Comparison of ENCODE assay signal across 16 mouse cellular contexts in genomic region chr6:47974599-47974998, GRCm38 (mm10). TPM values are rescaled to one million over a fixed set of nuclear protein-coding genes. Genes with fewer than 3 reads are reported as not detected.
DNase-seq lines count a peak whose midpoint lies in the region; ATAC-seq and TF ChIP-seq lines count a peak whose summit lies in the region.
"Had no signal": no experiment of that assay in that cellular context is flagged by ENCODE, and none has a peak within 500 bp of the region (broad histone marks: within the 10 kb centered on the region; RNA-seq: fewer than 3 reads in every experiment).

No protein-coding gene starts in this region.

- TF ChIP-seq POLR2A in heart, adult 2 months (IDR thresholded peaks at IDR 0.05; ENCODE audit: insufficient read depth, low read depth, low read length), result no peak

- no peak for ATAC-seq in forebrain, embryonic 13.5 days
- ATAC-seq: activated CD4-positive, CD25-positive, alpha-beta regulatory T cell, adult 4 months; hindbrain, embryonic 16.5 days had no signal

- peak; percentile 39 for TF ChIP-seq CTCF in heart, adult 2 months (IDR thresholded peaks at IDR 0.05)

- no peak overlapping the region for H3K27ac ChIP-seq in heart, adult 2 months
- no peak overlapping the region for H3K27ac ChIP-seq in forebrain, embryonic 13.5 days
- H3K27ac ChIP-seq: limb, embryonic 12.5 days; neural tube, embryonic 13.5 days had no signal

- H3K4me3 ChIP-seq in heart, adult 2 months, result no peak overlapping the region
- H3K4me3 ChIP-seq in forebrain, embryonic 13.5 days, result no peak overlapping the region
- H3K4me3 ChIP-seq: heart, embryonic 12.5 days; limb, embryonic 12.5 days; neural tube, embryonic 13.5 days had no signal

- intact Hi-C loops in heart, adult 2 months (cut with DNase I), result no loop called here
- intact Hi-C loops in heart, postnatal 14 days (cut with DNase I), result no loop called here

- H3K36me3 ChIP-seq in heart, adult 2 months (ENCODE audit: control insufficient read depth, insufficient read depth, low read length), result no peaks in the 10 kb centered on the region
- H3K36me3 ChIP-seq in forebrain, embryonic 13.5 days (ENCODE audit: poor library complexity, severe bottlenecking), result no peaks in the 10 kb centered on the region
- H3K36me3 ChIP-seq: heart, embryonic 12.5 days; limb, embryonic 12.5 days; neural tube, embryonic 13.5 days had no signal

- H3K27me3 ChIP-seq in heart, adult 2 months (ENCODE audit: control insufficient read depth, insufficient read depth, low read length), result peaks cover 3% of the 10 kb centered on the region; the same call in 1 of the 2 replicates
- no peaks in the 10 kb centered on the region for H3K27me3 ChIP-seq in forebrain, embryonic 13.5 days
- H3K27me3 ChIP-seq: limb, embryonic 12.5 days; neural tube, embryonic 13.5 days had no signal

- DNase-seq in heart, adult 2 months, result no peak
- DNase-seq in heart, postnatal 14 days, result no peak
- DNase-seq in retina, embryonic 14.5 days (ENCODE audit: low spot score), result peak; percentile 6
- DNase-seq in retina, postnatal 1 day, result no peak
- DNase-seq in ZHBTc4 (ENCODE audit: low read depth, low spot score), result peak; percentile 43
- DNase-seq in thymus, postnatal 25 days, result peak; percentile 20
- no peak for DNase-seq in cerebellum, postnatal 14 days
- DNase-seq: cerebellum, adult 8-10 months; lung, postnatal 14 days; midbrain, embryonic 14.5 days had no signal

- H3K4me2 ChIP-seq in forebrain, embryonic 13.5 days, result no peak overlapping the region
- H3K4me2 ChIP-seq: heart, embryonic 12.5 days; limb, embryonic 12.5 days; neural tube, embryonic 13.5 days had no signal

- no peaks in the 10 kb centered on the region for H3K79me2 ChIP-seq in heart, adult 2 months (replicated peaks; ENCODE audit: control insufficient read depth, insufficient read depth, low read length)

- H3K9ac ChIP-seq in heart, adult 2 months (ENCODE audit: low read depth, low read length), result no peak overlapping the region
- no peak overlapping the region for H3K9ac ChIP-seq in forebrain, embryonic 13.5 days
- H3K9ac ChIP-seq: heart, embryonic 12.5 days; limb, embryonic 12.5 days; neural tube, embryonic 13.5 days had no signal

- no peak for TF ChIP-seq EP300 in heart, adult 2 months (IDR thresholded peaks at IDR 0.05; ENCODE audit: insufficient read depth, low read depth, low read length)

- WGBS in heart, adult 2 months, result 87% methylated on average over 1 of the region's 1 CpGs
- 87% methylated on average over 1 of the region's 1 CpGs for WGBS in forebrain, embryonic 13.5 days

- H3K9me3 ChIP-seq in forebrain, embryonic 13.5 days (replicated peaks), result no peaks in the 10 kb centered on the region
- H3K9me3 ChIP-seq: limb, embryonic 12.5 days; neural tube, embryonic 13.5 days had no signal

- no peaks in the 10 kb centered on the region for H3K4me1 ChIP-seq in heart, adult 2 months (ENCODE audit: control insufficient read depth, insufficient read depth, low read length)
- H3K4me1 ChIP-seq in forebrain, embryonic 13.5 days, result no peaks in the 10 kb centered on the region
- H3K4me1 ChIP-seq: heart, embryonic 12.5 days; limb, embryonic 12.5 days; neural tube, embryonic 13.5 days had no signal

RNA-seq across cellular contexts. Expression of gene Zfp956, which starts 21.4 kb away (rescaled TPM):
- 1 to 10 TPM; 1.1 to 1.7 TPM for total RNA-seq in heart, adult 2 months (2021)
- 2.6 and 3.3 TPM in 2 replicates for polyA plus RNA-seq in heart, adult 2 months (2012; rRNA removed)
- 1 to 10 TPM; 1.3 to 1.9 TPM for total RNA-seq in heart, postnatal 14 days (2021)
- 11.2 and 13.3 TPM in 2 replicates for polyA plus RNA-seq in forebrain, embryonic 13.5 days (2015; fragmentation: Nextera tagmentation; extraction: Ambion mirVana)

RNA-seq across cellular contexts. Expression of gene Zfp212, which starts 54.3 kb away (rescaled TPM):
- total RNA-seq in heart, adult 2 months (2021), result 1 to 10 TPM; 8.0 to 8.8 TPM
- polyA plus RNA-seq in heart, adult 2 months (2012; rRNA removed), result 4.3 and 6.2 TPM in 2 replicates
- total RNA-seq in heart, postnatal 14 days (2021), result 10 to 100 TPM; 11.7 to 13.0 TPM
- polyA plus RNA-seq in forebrain, embryonic 13.5 days (2015; fragmentation: Nextera tagmentation; extraction: Ambion mirVana), result 21.0 and 25.4 TPM in 2 replicates

Comparison
In these comparisons a context has a peak if more than half of its experiments do, and no peak if none do; other contexts are left out.
1. DNase-seq: peak in retina, embryonic 14.5 days (single experiment), ZHBTc4 (single experiment) and thymus, postnatal 25 days (single experiment); none in heart, adult 2 months (0 of 2), heart, postnatal 14 days (0 of 2), retina, postnatal 1 day (single experiment) and cerebellum, postnatal 14 days (0 of 2).